Mouse (Mus musculus) bone marrow, adult 2 months (tissue): ENCODE results near the gene Jarid2.

Experiments used
- CTCF ChIP-seq: fragments of 200-500 bp; IDR thresholded peaks from 2 replicates; pipeline ENCODE4 v1.5.1; 2011; ENCODE audit warnings: low read length, control low read depth; ENCODE audit not compliant: control insufficient read depth, insufficient read depth
- POLR2A ChIP-seq: fragments of 200-500 bp; IDR thresholded peaks from 2 replicates; pipeline ENCODE4 v1.6.1; 2011; ENCODE audit warnings: low read depth, mild to moderate bottlenecking, control low read depth, low read length, borderline replicate concordance; ENCODE audit not compliant: control insufficient read depth

- TF ChIP-seq POLR2A (no peak), CTCF (no peak)
These were observed 51.2 kb downstream of the Jarid2 start for GRCm38 (mm10) chr13:44780506-44780905.
